Mouse (Mus musculus) left cerebral cortex, postnatal 36 days (tissue): ENCODE measurements at regions not wholly inside any gene's neighbourhood (a gene's known extent, or its start where the extent isn't known, plus 50 kb on each side); places are given as distances from the start of the nearest gene placed in this dataset.
A peak's percentile ranks its signal among the peaks of the same experiment; 100 is the strongest.

ENCODE experiments used
- DNase-seq, 2 experiments: peaks; one replicate each; pipeline ENCODE4 v3.0.0; 2021 to 2022; ENCODE audit warnings: low spot score in 2 of 2, mixed read lengths in 1 of 2
- intact Hi-C: fragments of 180-260 bp; cut with DNase I; formaldehyde crosslinking; loops from one replicate; pipeline ENCODE4 v1.15.1; 2025

DNA sequence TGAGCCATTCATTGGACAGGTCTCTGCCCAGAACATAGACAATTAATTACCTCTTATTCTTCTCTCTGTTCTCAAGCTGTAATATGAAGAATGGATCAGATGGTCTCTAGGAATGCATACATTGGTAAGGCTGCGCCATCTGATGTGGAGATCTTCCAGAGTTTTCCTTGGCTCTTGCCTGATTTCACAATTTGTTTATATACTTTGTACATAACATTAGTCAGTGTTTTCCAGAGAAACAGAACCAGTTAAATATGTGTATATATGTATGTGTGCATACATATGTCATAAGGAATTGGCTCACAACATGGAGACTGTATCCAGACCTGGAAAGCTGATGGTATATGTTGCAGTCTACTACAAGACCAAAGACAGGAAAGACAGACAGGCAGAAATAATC, 198.5 kb upstream of the Vstm2b start:
- no peak for DNase-seq
- intact Hi-C loops = no loop called here

DNA sequence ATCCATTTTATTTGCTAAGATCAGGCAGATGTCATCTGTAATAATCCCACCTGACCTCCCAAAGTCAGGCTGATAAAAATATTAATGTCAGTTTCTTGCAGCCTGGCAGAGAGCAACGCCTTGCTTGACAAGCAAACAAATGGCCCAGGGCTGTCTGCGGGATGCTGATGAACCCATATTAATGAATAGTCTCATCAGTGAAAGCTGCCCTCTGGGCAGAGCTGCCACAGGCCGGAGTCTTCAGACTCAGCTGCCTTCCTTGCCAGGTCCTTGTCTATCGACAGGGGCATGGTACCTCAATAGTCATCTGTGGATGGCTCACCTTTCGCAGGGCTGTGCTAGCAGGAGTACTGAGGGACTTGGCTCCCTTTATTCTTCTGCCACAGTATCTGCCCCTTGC, 197.5 kb upstream of the Vstm2b start:
- intact Hi-C loops = no loop called here
- DNase-seq = no peak

DNA sequence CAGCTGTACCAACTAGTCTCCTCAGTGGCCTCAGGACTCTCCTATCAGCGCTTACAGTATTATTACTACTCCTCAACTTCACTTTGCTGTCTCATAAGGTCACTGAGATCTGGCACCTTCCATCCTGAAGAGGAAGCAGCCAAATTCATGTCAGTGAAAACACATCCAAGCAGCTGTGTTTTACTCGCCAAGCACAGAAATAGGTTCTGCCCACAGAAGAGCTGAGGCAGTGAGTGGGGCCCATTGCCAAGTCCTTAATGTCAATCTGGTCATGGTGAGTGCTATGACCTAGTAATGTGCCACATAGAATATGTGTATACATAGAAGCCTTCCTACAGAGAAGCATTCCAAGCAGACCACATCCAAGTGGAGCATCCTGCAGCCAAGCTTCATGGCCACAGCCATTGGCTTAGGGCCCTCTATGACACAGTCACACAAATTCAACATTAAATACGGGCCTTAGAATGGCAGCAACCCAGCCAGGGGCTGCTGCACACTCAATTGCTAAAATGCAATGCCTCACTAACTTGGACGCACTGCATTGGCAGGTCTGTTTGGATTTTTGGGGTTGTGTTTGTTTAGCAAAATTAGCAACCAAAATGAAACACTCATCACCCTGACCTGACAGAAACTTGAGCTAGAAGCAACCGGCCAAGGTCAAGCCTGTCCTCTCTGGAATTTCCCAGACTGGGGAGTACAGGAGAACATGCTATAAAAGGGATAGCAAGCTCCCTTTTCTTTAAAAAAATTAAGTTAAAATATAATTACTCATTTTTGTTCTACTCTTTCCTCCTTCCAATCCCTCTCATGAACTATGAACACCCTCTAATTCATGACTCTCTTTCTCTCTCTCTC, 195.7 kb upstream of the Vstm2b start:
- intact Hi-C loops = no loop called here
- no peak for DNase-seq

DNA sequence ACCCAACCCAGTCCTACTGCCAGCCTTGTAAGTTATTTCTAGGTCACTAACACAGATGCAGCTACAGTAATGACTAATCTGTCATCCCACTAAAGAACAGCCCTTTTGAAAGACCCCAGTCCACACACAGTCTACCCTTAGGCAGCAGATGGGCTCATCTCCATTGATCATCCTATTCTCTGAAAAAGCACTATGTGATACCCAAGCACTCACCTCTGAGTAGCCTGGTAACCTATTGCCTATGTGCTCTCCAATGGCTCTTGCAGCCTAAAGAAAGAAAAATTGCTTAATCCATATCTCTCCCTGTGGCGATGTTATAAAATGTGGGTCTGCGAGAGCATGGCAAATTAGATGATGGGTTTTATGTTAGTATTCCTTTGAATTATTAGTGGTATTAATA, 189.9 kb upstream of the Vstm2b start:
- no peak for DNase-seq
- intact Hi-C loops = no loop called here

DNA sequence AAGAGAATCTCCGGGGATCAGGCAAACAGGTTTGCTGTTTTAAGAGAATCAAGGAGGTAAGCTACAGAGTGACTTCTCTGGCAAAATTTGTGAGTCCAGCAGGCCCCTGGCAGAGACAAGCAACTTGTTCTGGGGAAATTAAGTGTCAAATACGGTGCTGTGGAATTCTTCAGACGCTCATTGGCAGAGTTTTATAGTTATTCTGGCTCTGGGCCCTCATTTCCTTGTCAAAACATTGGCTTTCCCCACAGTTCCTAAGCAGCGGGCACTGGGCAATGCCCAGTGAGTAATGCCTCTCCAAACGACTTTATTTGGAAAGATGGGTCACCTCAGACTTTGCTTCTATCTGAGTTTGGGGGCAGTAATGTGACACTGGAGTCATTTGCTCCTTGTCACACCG, 180.1 kb upstream of the Vstm2b start:
- DNase-seq = no peak
- intact Hi-C loops = no loop called here

DNA sequence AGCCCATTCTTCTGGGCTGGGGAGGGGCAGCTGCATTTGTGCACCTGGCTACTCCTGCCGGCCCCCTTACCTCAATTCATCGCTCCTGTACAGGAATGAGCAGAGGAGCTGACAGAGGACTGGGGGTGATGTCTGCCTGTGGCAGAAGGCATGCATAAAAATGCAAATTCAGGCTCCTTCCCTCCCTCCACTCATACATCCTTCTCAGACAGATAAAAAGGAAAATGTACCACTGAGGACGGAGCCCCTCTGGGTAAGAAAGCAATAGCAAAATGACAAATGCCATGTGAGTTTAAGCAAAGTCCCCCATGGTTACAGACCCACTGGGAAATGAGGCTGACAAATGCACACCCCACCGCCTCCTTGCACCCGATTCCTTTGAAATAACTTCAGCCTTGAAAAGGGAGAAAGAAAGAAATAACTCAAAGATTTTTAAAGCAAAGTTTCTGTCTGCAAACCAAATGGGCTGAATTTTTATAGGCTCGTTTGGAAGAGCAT, 161.1 kb upstream of the Vstm2b start:
- no peak for DNase-seq
- intact Hi-C loops = no loop called here

DNA sequence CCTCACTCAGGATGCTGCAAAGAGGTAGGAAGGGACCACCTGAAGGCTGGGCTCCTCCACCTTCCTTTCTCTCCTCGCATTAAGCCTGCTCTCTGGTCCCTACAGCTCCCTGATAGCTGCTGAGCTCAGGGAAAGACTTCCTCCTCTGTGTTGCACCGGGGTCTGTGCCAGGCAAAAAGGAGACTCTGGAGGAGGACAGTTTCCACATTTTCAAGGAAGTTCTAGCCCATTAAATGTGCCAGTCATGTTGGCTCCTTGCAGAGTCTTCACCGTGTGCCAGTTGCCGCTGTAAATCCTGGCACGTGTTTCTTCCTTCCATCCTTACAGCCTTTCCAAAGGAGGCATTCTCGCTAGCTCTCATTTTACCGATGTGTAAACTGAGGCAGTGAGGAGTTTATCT, 160.6 kb upstream of the Vstm2b start:
- peak; percentile 18 to 31 for DNase-seq

DNA sequence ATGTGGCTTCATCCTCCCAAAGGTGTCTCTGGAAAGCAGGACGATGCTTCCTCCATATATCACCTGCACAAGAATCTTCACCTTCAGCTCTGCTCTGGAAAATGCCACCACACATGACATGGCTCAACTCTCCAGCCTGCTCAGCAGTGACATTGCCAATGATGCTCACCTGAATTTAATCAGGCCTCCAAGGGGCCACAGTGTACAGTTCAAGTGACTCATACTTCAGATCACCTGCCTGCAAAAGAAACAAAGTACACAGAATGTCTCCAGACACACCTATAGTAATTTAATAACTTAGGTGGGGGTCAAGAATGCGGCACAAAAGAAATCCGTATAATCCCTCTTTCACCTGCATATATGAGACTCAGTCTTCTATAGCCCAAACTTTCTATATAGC, 160.0 kb upstream of the Vstm2b start:
- no peak for DNase-seq
- intact Hi-C loops = no loop called here

More for the DNA sequence above, 160.6 kb upstream of the Vstm2b start:
- intact Hi-C loops = no loop called here

DNA sequence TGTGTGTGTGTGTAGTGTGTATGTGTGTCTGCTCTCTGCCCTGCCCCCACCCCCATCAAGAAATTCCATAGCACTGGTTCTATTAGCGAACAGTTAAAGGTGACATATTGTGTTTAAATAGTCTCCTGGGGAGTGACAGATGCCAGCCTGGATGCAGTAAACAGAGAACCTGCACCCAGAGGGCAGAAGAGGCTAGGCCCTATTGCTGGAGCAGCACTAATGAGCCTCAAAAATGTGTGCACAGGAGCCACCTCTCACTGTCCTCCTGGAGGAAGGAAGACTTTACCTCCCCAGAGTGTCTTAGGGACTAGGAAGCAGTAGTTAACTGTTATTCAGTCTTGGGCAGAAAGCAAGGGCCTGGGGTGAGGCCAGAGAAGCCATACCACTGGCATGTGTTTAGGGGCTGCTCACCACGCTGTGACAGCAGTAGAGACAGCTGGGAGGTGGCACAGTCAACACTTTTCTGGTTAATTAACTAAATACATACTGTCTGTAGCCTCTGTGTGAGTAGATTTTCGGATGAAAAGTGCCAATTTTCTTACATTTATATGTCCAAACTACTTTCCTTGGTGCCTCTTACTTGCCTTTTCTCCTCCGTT, 155.5 kb upstream of the Vstm2b start:
- no peak for DNase-seq
- intact Hi-C loops = no loop called here

DNA sequence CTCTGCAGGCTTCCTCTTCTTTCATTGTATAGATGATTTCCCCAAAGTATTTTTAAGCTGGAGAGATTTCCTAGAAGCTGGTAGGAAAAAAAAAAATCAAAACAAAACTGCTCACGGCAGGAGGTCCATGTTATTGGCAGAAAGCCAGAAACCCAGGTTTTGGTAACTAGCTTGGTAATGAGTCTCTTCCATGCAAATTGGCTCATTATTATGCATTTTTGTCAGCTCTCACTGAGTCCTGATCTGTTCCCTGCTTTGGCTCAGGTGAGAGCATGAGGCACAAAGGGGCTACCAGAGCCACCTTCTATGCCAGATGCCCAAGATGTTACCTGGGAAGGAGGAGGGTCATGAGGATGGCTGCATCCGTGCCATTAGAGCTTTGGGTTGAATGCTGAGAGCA, 146.3 kb upstream of the Vstm2b start:
- DNase-seq = no peak
- intact Hi-C loops = no loop called here

DNA sequence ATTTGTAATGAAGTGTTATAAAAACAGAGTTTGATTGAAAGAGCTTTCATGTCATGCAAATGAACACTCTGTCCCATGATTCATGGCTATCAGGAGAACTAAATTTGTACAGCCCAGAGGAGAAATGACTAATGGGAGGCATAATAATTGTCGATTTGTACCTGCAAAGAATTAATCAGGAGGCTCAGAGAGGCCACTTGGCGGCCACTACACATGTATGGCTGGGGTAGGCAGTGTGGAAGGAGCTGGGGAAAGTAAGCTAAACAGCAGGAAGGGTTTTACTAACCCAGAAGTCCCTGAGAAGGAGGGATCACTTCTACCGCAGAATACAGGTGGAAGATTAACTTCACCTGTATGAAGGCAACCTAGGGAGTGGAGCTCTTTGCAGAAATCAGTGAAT, 145.9 kb upstream of the Vstm2b start:
- intact Hi-C loops = no loop called here
- DNase-seq = no peak

DNA sequence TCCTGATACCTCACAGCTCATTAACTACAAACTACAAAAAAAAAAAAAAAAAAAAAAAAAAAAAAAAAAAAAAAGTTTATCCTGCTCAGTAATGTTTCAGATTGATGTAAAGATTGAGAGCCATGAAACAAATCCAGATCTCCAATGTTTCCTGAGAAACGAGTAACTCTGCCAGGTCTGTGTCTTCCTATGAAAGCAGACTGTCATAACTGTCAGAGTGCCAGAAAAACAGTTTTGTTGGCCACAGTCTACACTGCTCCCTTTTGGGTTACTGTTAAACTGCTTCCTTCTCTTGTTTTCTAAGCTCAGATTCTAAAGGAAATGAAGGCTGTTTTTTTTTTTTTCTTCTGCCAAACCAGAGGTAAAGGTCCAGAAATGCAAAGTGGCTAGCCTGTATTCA, 144.6 kb upstream of the Vstm2b start:
- no peak for DNase-seq
- intact Hi-C loops = no loop called here

DNA sequence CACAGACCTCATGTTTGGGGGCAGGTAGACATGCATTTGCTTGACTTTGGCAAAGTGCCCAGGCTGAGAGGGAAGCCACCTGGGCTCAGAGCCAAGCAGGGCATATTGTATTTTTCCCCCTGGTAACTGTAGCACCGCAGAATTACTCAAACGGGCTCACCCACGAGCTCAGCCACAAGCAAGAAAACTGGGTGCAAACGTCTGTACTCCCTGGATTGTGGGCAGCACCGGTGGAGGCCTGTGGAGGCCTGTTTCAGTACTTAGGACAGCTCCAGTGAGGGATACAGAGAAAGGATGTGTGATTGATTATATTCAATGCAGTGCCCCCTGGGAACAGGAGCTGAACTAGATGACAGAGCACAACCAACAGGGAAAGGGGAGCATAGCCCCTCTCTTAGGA, 135.6 kb upstream of the Vstm2b start:
- DNase-seq = peak; percentile 19 to 36
- intact Hi-C loops = loop anchor here (5.0 kb wide), 1 partner anchor 135 kb away; the partner anchor contains the start of gene Vstm2b

DNA sequence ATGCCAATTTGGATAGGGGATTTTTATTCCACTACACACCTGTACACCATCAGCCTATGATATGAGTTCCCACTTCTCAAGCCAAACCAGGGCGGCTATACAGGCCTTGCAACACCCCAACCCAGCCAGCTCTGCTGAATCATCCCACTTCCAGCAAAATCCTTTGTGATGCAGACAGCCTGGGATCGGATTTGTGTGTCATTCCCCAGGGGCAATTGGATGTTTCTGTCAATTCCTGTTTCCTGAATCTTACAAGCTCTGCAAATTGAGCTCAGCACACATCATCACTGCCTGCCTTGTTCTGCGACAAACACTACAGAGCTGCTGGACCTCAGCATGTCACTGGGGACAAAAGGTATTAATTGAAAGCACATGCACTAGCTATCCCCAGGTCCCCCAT, 132.0 kb upstream of the Vstm2b start:
- no peak for DNase-seq
- intact Hi-C loops = no loop called here

DNA sequence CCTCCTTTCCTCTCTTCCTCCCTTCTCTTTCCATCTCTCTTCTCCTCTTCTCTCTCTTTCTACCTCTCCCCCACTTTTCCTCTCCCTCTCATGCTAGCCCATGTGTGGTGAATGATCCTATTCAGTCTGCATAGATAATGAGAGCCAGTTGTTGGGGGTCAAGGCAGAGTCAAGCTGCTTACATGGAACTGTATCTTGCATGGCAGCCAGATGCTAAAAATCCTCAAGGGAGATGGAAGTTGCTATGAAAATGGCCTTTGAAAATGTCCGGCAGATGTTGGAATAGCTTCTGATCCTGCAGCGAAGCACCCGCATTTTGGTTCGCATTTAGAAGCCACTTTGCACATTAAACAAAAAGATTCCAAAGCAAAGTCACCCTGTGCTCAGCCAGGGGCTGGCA, 121.9 kb upstream of the Vstm2b start:
- DNase-seq = no peak
- intact Hi-C loops = no loop called here

DNA sequence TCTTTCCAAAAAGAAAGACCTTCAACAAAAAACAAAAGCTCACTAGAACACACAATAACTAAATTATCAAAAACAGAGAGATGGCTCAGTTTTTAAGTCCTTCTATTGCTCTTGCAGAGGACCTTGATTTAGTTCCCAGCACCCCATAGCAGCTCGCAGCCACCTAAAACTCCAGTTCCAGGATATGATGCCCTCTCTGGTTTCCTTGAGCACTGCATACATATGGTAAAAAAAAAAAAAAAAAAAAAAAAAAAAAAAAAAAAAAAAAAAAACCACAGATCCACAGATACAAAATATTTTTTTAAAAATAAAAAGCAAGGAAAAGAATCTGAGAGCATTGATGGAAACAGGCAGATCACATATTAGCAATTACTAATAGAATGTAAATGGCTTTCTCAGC, 113.2 kb upstream of the Vstm2b start:
- DNase-seq = no peak
- intact Hi-C loops = no loop called here

DNA sequence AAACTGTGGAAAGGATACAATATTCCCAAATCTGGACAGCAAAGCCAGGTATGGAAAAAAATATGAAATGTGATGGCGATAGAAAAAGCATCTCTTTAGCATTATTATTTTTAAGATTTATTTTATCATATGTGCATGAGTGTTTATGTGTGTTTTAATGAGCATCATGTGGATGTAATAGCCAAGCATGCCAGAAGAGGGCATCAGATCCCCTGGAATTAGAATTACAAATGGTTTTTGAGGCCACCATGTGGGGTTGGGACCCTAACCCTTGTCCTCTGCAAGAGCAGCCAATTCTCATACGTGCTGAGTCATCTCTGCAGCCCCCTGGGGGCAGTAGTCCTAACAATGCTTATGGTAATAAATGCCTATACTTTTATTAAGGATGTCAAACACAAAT, 111.4 kb upstream of the Vstm2b start:
- intact Hi-C loops = no loop called here
- no peak for DNase-seq

DNA sequence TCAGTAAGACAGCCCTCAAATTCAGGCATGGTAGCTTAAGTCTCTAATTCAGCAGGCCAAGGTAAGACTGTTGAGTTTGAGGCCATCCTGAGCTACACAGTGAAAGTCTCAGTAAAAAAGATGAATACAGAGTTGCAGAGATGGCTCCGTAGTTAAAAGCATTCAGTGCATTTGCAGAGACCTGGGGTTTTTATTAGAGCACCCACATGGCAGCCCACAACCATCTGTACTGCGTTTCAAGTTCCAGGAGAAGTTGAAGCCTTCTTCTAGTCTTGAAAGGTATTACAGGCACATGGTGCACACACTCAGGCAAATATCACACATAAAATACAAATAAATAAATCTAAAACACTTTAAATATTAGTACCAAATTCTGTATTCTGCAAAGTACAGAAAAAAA, 109.6 kb upstream of the Vstm2b start:
- intact Hi-C loops = no loop called here
- no peak for DNase-seq

DNA sequence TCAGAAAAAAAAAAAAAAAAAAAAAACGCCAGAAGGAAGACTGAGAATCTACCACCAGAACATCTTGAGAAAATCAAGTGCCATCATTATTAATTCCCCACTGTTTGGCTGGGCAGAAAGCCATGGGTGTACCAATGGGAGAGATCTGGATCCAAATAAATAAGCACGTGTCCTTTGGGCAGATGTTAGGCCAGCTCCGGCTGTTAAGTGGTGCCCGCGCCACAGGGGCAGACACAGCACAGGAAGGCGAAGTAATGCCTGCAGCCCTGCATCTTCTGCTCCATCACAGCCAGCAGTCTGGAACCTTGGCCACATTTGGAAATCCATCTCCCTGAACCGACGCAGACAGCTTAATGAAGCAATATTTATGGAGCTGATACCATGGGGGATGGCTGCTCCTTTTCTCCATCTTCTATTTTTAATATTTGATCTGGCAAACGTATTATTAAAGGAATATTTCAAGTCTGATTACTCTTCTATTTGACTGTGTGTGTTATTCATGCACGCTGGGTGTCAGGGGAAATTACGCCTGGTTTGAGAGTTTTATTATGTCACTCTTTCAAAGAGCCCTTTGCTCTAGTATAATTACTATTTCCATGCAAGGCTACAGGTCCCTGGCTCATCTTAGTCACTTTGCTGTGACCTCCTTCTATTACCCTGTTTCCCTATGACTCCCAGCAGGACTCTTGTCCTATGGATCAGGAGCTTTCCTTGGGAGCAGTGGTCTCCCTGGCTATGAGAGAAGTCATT, 103.5 kb upstream of the Vstm2b start:
- no peak for DNase-seq
- intact Hi-C loops = no loop called here

DNA sequence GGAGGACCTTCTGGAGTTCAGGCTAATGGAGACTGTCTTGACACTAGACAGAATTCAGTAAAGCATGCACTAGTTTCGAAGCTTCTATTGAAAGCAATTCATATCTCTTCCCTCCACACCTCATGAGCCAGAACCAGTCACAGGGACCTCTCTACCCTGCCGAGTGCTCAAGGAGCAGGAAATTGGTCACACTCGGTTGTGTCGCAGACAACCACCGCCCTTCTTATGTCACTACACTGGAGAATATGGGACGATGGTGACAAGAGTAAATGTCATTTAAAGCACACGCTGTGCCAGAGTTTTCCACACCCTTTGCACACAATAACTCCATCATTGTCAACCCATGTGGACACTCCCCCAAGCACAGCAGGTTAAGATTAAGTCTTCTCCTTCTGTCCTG, 98.3 kb upstream of the Vstm2b start:
- no peak for DNase-seq
- intact Hi-C loops = loop anchor here (2.0 kb wide), 1 partner anchor 101 kb away; no protein-coding TSS in a partner anchor

DNA sequence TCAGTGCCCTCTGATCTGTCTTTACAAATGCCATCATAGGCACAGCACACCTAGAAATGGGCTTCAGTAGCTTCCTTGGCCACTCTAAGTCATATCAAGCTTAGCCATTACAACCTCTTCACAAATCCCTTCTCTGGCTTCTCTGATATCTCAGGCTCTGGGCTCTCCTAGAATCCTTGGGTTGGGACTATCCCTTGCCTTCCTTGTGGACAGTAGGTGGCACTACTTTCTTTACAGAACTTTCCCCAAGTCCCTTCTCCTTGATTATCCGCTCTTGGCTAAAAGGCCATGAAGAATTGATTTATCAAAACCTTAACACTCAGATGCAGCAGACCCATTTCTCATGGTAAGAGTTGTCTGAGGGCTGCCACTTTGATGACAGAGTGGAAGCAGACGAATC, 96.8 kb upstream of the Vstm2b start:
- intact Hi-C loops = loop anchor here (2.0 kb wide), 1 partner anchor 100 kb away; no protein-coding TSS in a partner anchor
- no peak for DNase-seq
